Mouse (Mus musculus) right cerebral cortex, adult 18-20 months (tissue): ENCODE results near the gene Gan.

Source experiments
- DNase-seq: peaks from one replicate; pipeline ENCODE4 v3.0.0; 2022; ENCODE audit warnings: mixed read lengths

Gan gene

GRCm38 (mm10) chr8:117256292-117256938 lies 98.5 kb downstream of the Gan start:
- DNase-seq, result peak; percentile 97

GRCm38 (mm10) chr8:117257029-117257820 lies 99.3 kb downstream of the Gan start, which contains the start of gene Cmip:
Gene Cmip, plus strand, starts transcription at chr8:117257064.
- DNase-seq, result peak; percentile 39

- DNase-seq, result no peak
Observed at GRCm38 (mm10) chr8:117257821-117258575, 100.1 kb downstream of the Gan start.

- DNase-seq, result no peak
Observed at GRCm38 (mm10) chr8:117258576-117259040, 100.7 kb downstream of the Gan start.

- peak; percentile 38 for DNase-seq
Observed at GRCm38 (mm10) chr8:117259431-117260001, 101.6 kb downstream of the Gan start.

GRCm38 (mm10) chr8:117260234-117260929 lies 102.4 kb downstream of the Gan start:
- no peak for DNase-seq

GRCm38 (mm10) chr8:117260930-117261475 lies 103.1 kb downstream of the Gan start:
- DNase-seq, result no peak

- DNase-seq, result no peak
Observed at GRCm38 (mm10) chr8:117261702-117262101, 103.8 kb downstream of the Gan start.

GRCm38 (mm10) chr8:117262685-117263084 lies 104.8 kb downstream of the Gan start:
- DNase-seq, result no peak

- no peak for DNase-seq
Observed at GRCm38 (mm10) chr8:117263442-117263841, 105.5 kb downstream of the Gan start.

GRCm38 (mm10) chr8:117265079-117265478 lies 107.1 kb downstream of the Gan start:
- no peak for DNase-seq
